Mouse (Mus musculus): ENCODE measurements at regions not wholly inside any gene's neighbourhood (a gene's known extent, or its start where the extent isn't known, plus 50 kb on each side); places are given as distances from the start of the nearest gene placed in this dataset.

- Histone ChIP-seq H3K4me3 (ENCODE audit: extremely low read depth, insufficient read depth, insufficient read length) (no peak overlapping the region), H3K27me3 (ENCODE audit: control insufficient read depth, insufficient read depth, low read length) (no peaks in the 10 kb centered on the region), H3K4me1 (ENCODE audit: control insufficient read depth, insufficient read depth, insufficient read length) (no peaks in the 10 kb centered on the region), H3K36me3 (ENCODE audit: control insufficient read depth, insufficient read depth, low read length) (no peaks in the 10 kb centered on the region), H3K27ac (ENCODE audit: insufficient read depth, low read length) (no peak overlapping the region)
- 68% methylated on average over 8 of the region's 8 CpGs for WGBS
- no peak for TF ChIP-seq CTCF (IDR thresholded peaks at IDR 0.05; ENCODE audit: extremely low read depth, insufficient read depth, insufficient read length, insufficient replicate concordance)
- TF ChIP-seq POLR2A (IDR thresholded peaks at IDR 0.05; ENCODE audit: low read depth, low read length) = no peak
- no peak for DNase-seq (ENCODE audit: low read depth in 1 of 2, low spot score in 2 of 2)
Measured at GRCm38 (mm10) chr11:85986338-85986737, 100.1 kb downstream of the Tbx4 start.

- TF ChIP-seq POLR2A (IDR thresholded peaks at IDR 0.05; ENCODE audit: low read depth, low read length) = no peak
- no peak for TF ChIP-seq CTCF (IDR thresholded peaks at IDR 0.05; ENCODE audit: extremely low read depth, insufficient read depth, insufficient read length, insufficient replicate concordance)
- Histone ChIP-seq H3K27ac (ENCODE audit: insufficient read depth, low read length) (no peak overlapping the region), H3K4me1 (ENCODE audit: control insufficient read depth, insufficient read depth, insufficient read length) (no peaks in the 10 kb centered on the region), H3K27me3 (ENCODE audit: control insufficient read depth, insufficient read depth, low read length) (no peaks in the 10 kb centered on the region), H3K4me3 (ENCODE audit: extremely low read depth, insufficient read depth, insufficient read length) (no peak overlapping the region), H3K36me3 (ENCODE audit: control insufficient read depth, insufficient read depth, low read length) (no peaks in the 10 kb centered on the region)
- WGBS = 95% methylated on average over 2 of the region's 2 CpGs
- DNase-seq (ENCODE audit: low read depth in 1 of 2, low spot score in 2 of 2) = no peak
Measured at GRCm38 (mm10) chr11:85987181-85987580, 101.0 kb downstream of the Tbx4 start.

GRCm38 (mm10) chr11:85989536-85989935 lies 103.3 kb downstream of the Tbx4 start:
- Histone ChIP-seq H3K4me1 (ENCODE audit: control insufficient read depth, insufficient read depth, insufficient read length) (no peaks in the 10 kb centered on the region), H3K27ac (ENCODE audit: insufficient read depth, low read length) (no peak overlapping the region), H3K27me3 (ENCODE audit: control insufficient read depth, insufficient read depth, low read length) (no peaks in the 10 kb centered on the region), H3K36me3 (ENCODE audit: control insufficient read depth, insufficient read depth, low read length) (no peaks in the 10 kb centered on the region), H3K4me3 (ENCODE audit: extremely low read depth, insufficient read depth, insufficient read length) (peak overlapping the region; percentile 37; the same call in 1 of the 2 replicates)
- no peak for DNase-seq (ENCODE audit: low read depth in 1 of 2, low spot score in 2 of 2)
- 5% methylated on average over 10 of the region's 10 CpGs for WGBS
- TF ChIP-seq POLR2A (IDR thresholded peaks at IDR 0.05; ENCODE audit: low read depth, low read length) (no peak), CTCF (IDR thresholded peaks at IDR 0.05; ENCODE audit: extremely low read depth, insufficient read depth, insufficient read length, insufficient replicate concordance) (no peak)

DNA sequence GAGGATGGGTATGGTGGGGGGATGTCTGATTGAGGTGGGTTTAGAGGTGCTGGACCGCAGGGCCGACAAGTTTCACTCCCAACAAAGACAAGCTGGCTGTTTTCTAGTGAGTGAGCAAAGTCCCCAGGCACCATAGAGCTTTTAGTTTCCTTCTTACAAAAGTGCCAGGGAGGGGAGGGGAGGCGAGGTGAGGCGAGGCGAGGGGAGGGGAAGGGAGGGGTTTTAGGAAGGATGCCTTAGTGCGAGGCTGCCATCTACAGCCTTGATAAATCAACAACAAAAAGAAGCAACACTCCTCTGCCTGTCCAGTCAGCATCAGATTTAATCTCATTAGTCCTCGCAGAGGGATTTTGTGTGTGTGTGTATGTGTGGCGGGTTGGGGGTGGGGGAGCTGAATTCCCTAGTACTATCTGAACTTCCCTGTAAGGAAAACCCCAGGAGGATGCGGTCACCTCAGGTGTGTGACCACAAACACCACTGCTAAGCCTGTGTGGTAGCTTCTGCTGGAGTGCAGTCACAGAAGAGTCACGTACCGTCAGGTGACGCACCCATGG lies 103.8 kb downstream of the Tbx4 start:
- WGBS = 13% methylated on average over 12 of the region's 12 CpGs
- H3K36me3 ChIP-seq (ENCODE audit: control insufficient read depth, insufficient read depth, low read length) = no peaks in the 10 kb centered on the region
- H3K27me3 ChIP-seq (ENCODE audit: control insufficient read depth, insufficient read depth, low read length) = no peaks in the 10 kb centered on the region
- H3K27ac ChIP-seq (ENCODE audit: insufficient read depth, low read length) = no peak overlapping the region
- H3K4me3 ChIP-seq (ENCODE audit: extremely low read depth, insufficient read depth, insufficient read length) = peak overlapping the region; percentile 37; the same call in 1 of the 2 replicates
- peak; percentile 7 to 15 for DNase-seq (ENCODE audit: low read depth in 1 of 2, low spot score in 2 of 2)
- no peaks in the 10 kb centered on the region for H3K4me1 ChIP-seq (ENCODE audit: control insufficient read depth, insufficient read depth, insufficient read length)
- TF ChIP-seq CTCF (IDR thresholded peaks at IDR 0.05; ENCODE audit: extremely low read depth, insufficient read depth, insufficient read length, insufficient replicate concordance) (peak; percentile 0; the same call in 1 of the 2 replicates), POLR2A (IDR thresholded peaks at IDR 0.05; ENCODE audit: low read depth, low read length) (no peak)

DNA sequence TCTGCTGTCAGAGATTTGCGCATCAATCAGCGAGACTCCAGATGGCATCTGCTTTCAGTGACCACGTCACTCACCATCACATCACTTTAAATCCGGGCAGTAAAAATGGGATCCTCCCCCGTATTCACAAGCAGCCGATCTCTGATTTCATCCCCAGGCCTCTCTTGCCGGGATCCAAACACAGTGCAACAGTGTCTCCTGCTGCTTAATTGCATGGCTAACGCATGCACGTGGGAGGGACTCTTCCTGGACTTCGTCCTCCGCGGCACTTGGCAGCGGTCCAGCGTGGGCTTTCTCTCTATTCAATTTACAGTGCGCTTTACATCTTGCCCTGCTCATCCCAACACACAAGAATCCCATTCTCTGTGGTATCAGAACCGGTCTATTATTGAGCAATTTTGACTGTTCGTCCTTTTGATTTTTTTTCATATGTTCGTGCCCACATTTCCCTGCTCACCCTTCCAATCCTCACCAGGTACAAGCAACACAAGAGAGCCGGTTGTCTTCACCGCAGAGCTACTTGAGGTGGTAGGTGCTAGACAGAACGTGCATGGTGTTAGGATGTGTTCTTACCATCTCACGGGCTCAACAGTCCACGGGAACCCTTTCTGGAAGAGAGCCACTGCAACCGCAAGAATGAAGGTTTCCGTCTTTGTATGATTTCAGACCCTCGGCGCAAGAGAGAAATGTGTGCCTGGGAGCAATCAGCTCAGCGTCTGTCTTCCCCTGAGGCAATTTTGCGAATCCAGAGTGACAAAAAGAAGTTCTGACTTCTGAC lies 109.3 kb downstream of the Tbx4 start:
- no peak for TF ChIP-seq POLR2A (IDR thresholded peaks at IDR 0.05; ENCODE audit: low read depth, low read length)
- TF ChIP-seq CTCF (IDR thresholded peaks at IDR 0.05; ENCODE audit: extremely low read depth, insufficient read depth, insufficient read length, insufficient replicate concordance) = no peak
- Histone ChIP-seq H3K4me1 (ENCODE audit: control insufficient read depth, insufficient read depth, insufficient read length) (no peaks in the 10 kb centered on the region), H3K27ac (ENCODE audit: insufficient read depth, low read length) (no peak overlapping the region), H3K27me3 (ENCODE audit: control insufficient read depth, insufficient read depth, low read length) (no peaks in the 10 kb centered on the region), H3K36me3 (ENCODE audit: control insufficient read depth, insufficient read depth, low read length) (no peaks in the 10 kb centered on the region), H3K4me3 (ENCODE audit: extremely low read depth, insufficient read depth, insufficient read length) (no peak overlapping the region)
- WGBS = 62% methylated on average over 29 of the region's 29 CpGs
- DNase-seq (ENCODE audit: low read depth in 1 of 2, low spot score in 2 of 2) = no peak

- DNase-seq (ENCODE audit: low read depth in 1 of 2, low spot score in 2 of 2) = no peak
- Histone ChIP-seq H3K4me3 (ENCODE audit: extremely low read depth, insufficient read depth, insufficient read length) (no peak overlapping the region), H3K36me3 (ENCODE audit: control insufficient read depth, insufficient read depth, low read length) (no peaks in the 10 kb centered on the region), H3K27ac (ENCODE audit: insufficient read depth, low read length) (no peak overlapping the region), H3K4me1 (ENCODE audit: control insufficient read depth, insufficient read depth, insufficient read length) (no peaks in the 10 kb centered on the region), H3K27me3 (ENCODE audit: control insufficient read depth, insufficient read depth, low read length) (no peaks in the 10 kb centered on the region)
- 75% methylated on average over 4 of the region's 4 CpGs for WGBS
- TF ChIP-seq POLR2A (IDR thresholded peaks at IDR 0.05; ENCODE audit: low read depth, low read length) (no peak), CTCF (IDR thresholded peaks at IDR 0.05; ENCODE audit: extremely low read depth, insufficient read depth, insufficient read length, insufficient replicate concordance) (no peak)
Measured at GRCm38 (mm10) chr11:85996686-85997085, 110.5 kb downstream of the Tbx4 start.

GRCm38 (mm10) chr11:86003341-86003740 lies 117.1 kb downstream of the Tbx4 start:
- 92% methylated on average over 7 of the region's 7 CpGs for WGBS
- H3K36me3 ChIP-seq (ENCODE audit: control insufficient read depth, insufficient read depth, low read length) = no peaks in the 10 kb centered on the region
- no peak overlapping the region for H3K4me3 ChIP-seq (ENCODE audit: extremely low read depth, insufficient read depth, insufficient read length)
- DNase-seq (ENCODE audit: low read depth in 1 of 2, low spot score in 2 of 2) = no peak
- TF ChIP-seq POLR2A (IDR thresholded peaks at IDR 0.05; ENCODE audit: low read depth, low read length) (no peak), CTCF (IDR thresholded peaks at IDR 0.05; ENCODE audit: extremely low read depth, insufficient read depth, insufficient read length, insufficient replicate concordance) (no peak)
- H3K4me1 ChIP-seq (ENCODE audit: control insufficient read depth, insufficient read depth, insufficient read length) = no peaks in the 10 kb centered on the region
- H3K27me3 ChIP-seq (ENCODE audit: control insufficient read depth, insufficient read depth, low read length) = no peaks in the 10 kb centered on the region
- H3K27ac ChIP-seq (ENCODE audit: insufficient read depth, low read length) = no peak overlapping the region
